Mouse (Mus musculus) layer of hippocampus, postnatal 14 days (tissue): ENCODE results near the gene Ttll3. TPM values are rescaled to one million over a fixed set of nuclear protein-coding genes. Genes with fewer than 3 reads are reported as not detected.

Experiments used
- DNase-seq, 2 experiments: peaks; one replicate each; pipeline ENCODE4 v3.0.0; 2021 to 2022; ENCODE audit warnings: low spot score in 2 of 2, mixed read lengths in 1 of 2
- microRNA-seq, 2 experiments: library from miRNA; unstranded; fragments of <30 nt; microRNA quantifications; one replicate each; pipeline ENCODE4 v1.2.0; 2021
- total RNA-seq, 2 experiments: library from RNA; stranded (reverse); gene quantifications; 2 replicates each; pipeline ENCODE4 v1.2.3; 2021

The Ttll3 gene
- total RNA-seq, 2 experiments from 2014 or later = 11.7 to 13.7 TPM

DNA sequence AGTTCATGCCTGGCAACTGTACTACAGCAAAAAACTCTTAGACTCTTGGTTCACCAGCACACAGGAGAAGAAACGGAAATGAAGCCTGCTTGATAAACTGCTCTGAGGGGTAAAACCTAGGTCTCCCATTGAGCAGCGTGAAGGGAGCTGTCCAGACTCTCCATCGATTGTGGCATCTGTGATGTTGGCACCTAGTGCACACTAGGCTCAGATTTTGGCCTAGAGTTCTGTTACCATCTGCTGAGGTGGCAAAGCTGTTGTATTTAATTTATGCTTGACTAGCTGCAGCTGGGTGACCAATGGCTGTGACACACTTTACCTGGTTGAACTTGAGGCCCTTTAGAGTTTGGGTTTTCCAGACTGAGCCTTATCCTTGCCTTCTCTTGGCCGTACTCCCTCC is 58.6 kb downstream of the Ttll3 start:
- DNase-seq = no peak

DNA sequence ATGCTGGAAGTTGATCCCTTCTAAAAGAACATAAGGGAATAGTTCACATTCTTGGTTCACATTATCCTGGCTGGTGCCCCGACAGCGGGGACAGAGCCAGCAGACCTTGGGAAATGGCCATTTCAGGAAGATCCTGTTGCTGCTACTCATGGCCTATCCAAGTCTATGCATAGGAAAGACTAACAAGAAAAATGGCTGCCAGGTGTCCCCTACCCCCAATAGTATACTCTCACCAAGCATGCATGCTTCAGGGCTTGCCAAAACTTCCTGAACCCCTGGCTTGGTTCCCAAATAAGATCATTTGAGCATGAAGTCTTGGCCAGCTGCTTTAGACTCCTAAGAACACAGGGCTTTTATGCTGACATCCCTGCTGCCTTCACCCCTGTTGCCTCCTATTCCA is 62.8 kb downstream of the Ttll3 start:
- DNase-seq = no peak

- DNase-seq = no peak
Observed at GRCm38 (mm10) chr6:113455007-113455406, 65.9 kb downstream of the Ttll3 start.

- DNase-seq = no peak
Observed at GRCm38 (mm10) chr6:113457952-113458534, 69.0 kb downstream of the Ttll3 start, which contains the start of gene Il17re. Gene Il17re (plus strand): TSS chr6:113458484.

- DNase-seq = no peak
Observed at GRCm38 (mm10) chr6:113458635-113459034, 69.6 kb downstream of the Ttll3 start.

- no peak for DNase-seq
Observed at GRCm38 (mm10) chr6:113464040-113464439, 75.0 kb downstream of the Ttll3 start.

Small RNA genes lying within 50 kb of the gene (microRNA-seq; reads per million reads assigned to microRNA genes)
- 0 reads per million in 2 experiments for gene Gm24387

Other genes with a start within 250 kb of the Ttll3 start
- gene Lhfpl4, start 193.9 kb upstream of the Ttll3 start, total RNA-seq = 10 to 100 TPM; 86.6 to 91.8 TPM
- gene Mtmr14, start 151.4 kb upstream of the Ttll3 start, total RNA-seq = 10 to 100 TPM; 17.6 to 19.0 TPM
- 10 to 100 TPM; 14.3 to 21.8 TPM for gene Cpne9, start 107.0 kb upstream of the Ttll3 start, total RNA-seq
- gene Brpf1, start 82.1 kb upstream of the Ttll3 start, total RNA-seq = 10 to 100 TPM; 26.4 to 28.9 TPM
- 1 to 10 TPM; 7.0 to 7.2 TPM for gene Ogg1, start 62.3 kb upstream of the Ttll3 start, total RNA-seq
- 10 to 100 TPM; 49.3 to 50.2 TPM for gene Camk1, start 45.3 kb upstream of the Ttll3 start, total RNA-seq
- 10 to 100 TPM; 53.4 to 54.9 TPM for gene Tada3, start 11.4 kb upstream of the Ttll3 start, total RNA-seq
- gene Arpc4, start 11.1 kb upstream of the Ttll3 start, total RNA-seq = 100 to 1,000 TPM; 348 to 363 TPM
- gene Rpusd3, start 30.1 kb downstream of the Ttll3 start, total RNA-seq = 10 to 100 TPM; 24.7 to 28.7 TPM
- gene Cidec, start 46.5 kb downstream of the Ttll3 start, total RNA-seq = not detected
- 10 to 100 TPM; 45.6 to 53.3 TPM for gene Jagn1, start 53.3 kb downstream of the Ttll3 start, total RNA-seq
- under 1 TPM; 0.36 to 0.81 TPM for gene Il17re, start 69.2 kb downstream of the Ttll3 start, total RNA-seq
- gene Il17rc, start 82.2 kb downstream of the Ttll3 start, total RNA-seq = 1 to 10 TPM; 3.4 to 3.8 TPM
- 100 to 1,000 TPM in 1 of 2 experiments, 10 to 100 TPM in 1; 99.5 to 101 TPM for gene Creld1, start 94.0 kb downstream of the Ttll3 start, total RNA-seq
- gene Prrt3, start 112.7 kb downstream of the Ttll3 start, total RNA-seq = 10 to 100 TPM; 45.8 to 48.1 TPM
- 10 to 100 TPM; 79.0 to 80.5 TPM for gene Emc3, start 142.4 kb downstream of the Ttll3 start, total RNA-seq
- 1 to 10 TPM; 2.5 to 4.1 TPM for gene Fancd2, start 142.4 kb downstream of the Ttll3 start, total RNA-seq
- under 1 TPM; 0.23 to 0.45 TPM for gene Fancd2os, start 211.5 kb downstream of the Ttll3 start, total RNA-seq
- 100 to 1,000 TPM; 228 to 229 TPM for gene Brk1, start 215.5 kb downstream of the Ttll3 start, total RNA-seq
- gene Vhl, start 234.7 kb downstream of the Ttll3 start, total RNA-seq = 10 to 100 TPM; 51.9 to 54.7 TPM
- 10 to 100 TPM; 19.9 to 20.0 TPM for gene Irak2, start 249.2 kb downstream of the Ttll3 start, total RNA-seq